Comparison of ENCODE assay signal across 8 mouse cellular contexts in the genomic region with DNA sequence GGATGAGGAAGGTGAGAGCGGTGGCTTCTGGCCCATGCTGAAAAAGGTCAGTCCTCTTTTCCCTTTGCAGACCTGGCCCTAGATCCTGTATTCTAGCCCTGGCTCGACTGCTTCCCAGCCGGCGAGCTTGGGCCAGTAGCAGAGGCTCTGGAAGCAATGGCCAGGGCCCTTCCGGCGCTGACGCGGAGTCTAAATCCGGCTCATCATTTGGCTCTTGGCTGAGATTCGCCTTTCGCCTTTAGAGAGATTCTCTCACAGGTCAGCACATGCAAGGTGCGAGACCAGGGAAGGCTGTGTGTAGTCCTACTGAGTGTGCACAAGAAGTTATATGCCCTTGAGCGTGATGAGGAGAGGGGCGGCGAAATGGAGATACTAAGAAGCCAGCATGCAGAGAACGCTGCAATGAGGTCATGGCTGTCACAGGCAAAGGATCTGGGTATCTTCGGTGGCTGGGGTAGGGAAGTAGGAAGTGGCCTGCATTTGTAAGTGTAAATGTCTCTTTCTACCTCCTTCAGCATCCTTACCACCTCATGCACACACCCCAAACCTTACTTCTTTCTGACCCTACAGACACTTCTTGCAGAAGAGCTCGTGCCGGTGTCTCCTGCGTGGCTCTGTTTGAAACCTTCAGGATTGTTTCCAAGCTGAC. TPM values are rescaled to one million over a fixed set of nuclear protein-coding genes. Genes with fewer than 3 reads are reported as not detected.
DNase-seq lines count a peak whose midpoint lies in the region; ATAC-seq lines count a peak whose summit lies in the region.

No protein-coding gene starts in this region.

- peak overlapping the region; percentile 66 for H3K9ac ChIP-seq in forebrain, embryonic 14.5 days (ENCODE audit: low read length)
- peak overlapping the region; percentile 60 for H3K9ac ChIP-seq in limb, embryonic 13.5 days
- peak overlapping the region; percentile 43 for H3K9ac ChIP-seq in midbrain, embryonic 16.5 days (ENCODE audit: low read depth, low read length)

- peak; percentile 66 for ATAC-seq in cerebellum, adult (ENCODE audit: insufficient number of reproducible peaks, low FRiP score, low TSS enrichment)
- ATAC-seq in forebrain, embryonic 14.5 days: no peak; the same call in 1 of the 2 replicates
- ATAC-seq in limb, embryonic 13.5 days (ENCODE audit: low FRiP score, low read depth): no peak; the same call in none of the 2 replicates
- ATAC-seq in midbrain, embryonic 16.5 days: peak; percentile 12; the same call in 1 of the 2 replicates

- H3K27ac ChIP-seq in forebrain, embryonic 14.5 days (ENCODE audit: low read depth, low read length): no peak overlapping the region
- H3K27ac ChIP-seq in limb, embryonic 13.5 days: peak overlapping the region; percentile 6; the same call in 1 of the 2 replicates
- H3K27ac ChIP-seq in midbrain, embryonic 16.5 days (ENCODE audit: low read length): no peak overlapping the region

- H3K36me3 ChIP-seq in forebrain, embryonic 14.5 days (ENCODE audit: control insufficient read depth, insufficient read depth, low read length): no peaks in the 10 kb centered on the region
- H3K36me3 ChIP-seq in limb, embryonic 13.5 days: no peaks in the 10 kb centered on the region
- no peaks in the 10 kb centered on the region for H3K36me3 ChIP-seq in midbrain, embryonic 16.5 days (ENCODE audit: control insufficient read depth, insufficient read depth, low read length)

- 6% methylated on average over 20 of the region's 20 CpGs for WGBS in forebrain, embryonic 14.5 days
- WGBS in limb, embryonic 13.5 days: 4% methylated on average over 20 of the region's 20 CpGs
- 3% methylated on average over 20 of the region's 20 CpGs for WGBS in midbrain, embryonic 16.5 days

- H3K4me1 ChIP-seq in forebrain, embryonic 14.5 days (ENCODE audit: control insufficient read depth, insufficient read depth, low read length): peaks cover 7% of the 10 kb centered on the region; the same call in 1 of the 2 replicates
- peaks cover 32% of the 10 kb centered on the region for H3K4me1 ChIP-seq in limb, embryonic 13.5 days
- peaks cover 26% of the 10 kb centered on the region for H3K4me1 ChIP-seq in midbrain, embryonic 16.5 days (ENCODE audit: control insufficient read depth, insufficient read depth, low read length)

- no peaks in the 10 kb centered on the region for H3K9me3 ChIP-seq in forebrain, embryonic 14.5 days (replicated peaks; ENCODE audit: control insufficient read depth, low read length)
- no peaks in the 10 kb centered on the region for H3K9me3 ChIP-seq in limb, embryonic 13.5 days
- no peaks in the 10 kb centered on the region for H3K9me3 ChIP-seq in midbrain, embryonic 16.5 days (replicated peaks; ENCODE audit: control insufficient read depth, low read length, poor library complexity, severe bottlenecking)

- peak overlapping the region; percentile 51 for H3K4me3 ChIP-seq in forebrain, embryonic 14.5 days (ENCODE audit: low read depth, low read length)
- H3K4me3 ChIP-seq in limb, embryonic 13.5 days: peak overlapping the region; percentile 82
- peak overlapping the region; percentile 48 for H3K4me3 ChIP-seq in midbrain, embryonic 16.5 days (ENCODE audit: low read depth, low read length)

- H3K4me2 ChIP-seq in forebrain, embryonic 14.5 days (ENCODE audit: low read length): peak overlapping the region; percentile 90
- H3K4me2 ChIP-seq in limb, embryonic 13.5 days (replicated peaks): peak overlapping the region; percentile 83
- H3K4me2 ChIP-seq in midbrain, embryonic 16.5 days (ENCODE audit: low read length): peak overlapping the region; percentile 98

- peaks cover 22% of the 10 kb centered on the region for H3K27me3 ChIP-seq in forebrain, embryonic 14.5 days (replicated peaks; ENCODE audit: control insufficient read depth, insufficient read depth, low read length)
- peaks cover 26% of the 10 kb centered on the region for H3K27me3 ChIP-seq in limb, embryonic 13.5 days
- H3K27me3 ChIP-seq in midbrain, embryonic 16.5 days (ENCODE audit: control insufficient read depth, insufficient read depth, low read depth, low read length): peaks cover 52% of the 10 kb centered on the region

- DNase-seq in ES-CJ7 (ENCODE audit: low read depth, low spot score): peak; percentile 17
- DNase-seq in forebrain, embryonic 14.5 days (ENCODE audit: low spot score): no peak
- DNase-seq in heart, postnatal 4 days: peak; percentile 73
- no peak for DNase-seq in right cerebral cortex, postnatal 4 days
- DNase-seq in spleen, postnatal 10 days (ENCODE audit: low spot score in 2 of 2): no peak

RNA-seq across cellular contexts. Expression of a gene that starts 0.6 kb away (rescaled TPM):
- polyA plus RNA-seq in forebrain, embryonic 14.5 days (2014; fragmentation: Nextera tagmentation; extraction: Ambion mirVana): 8.5 and 9.4 TPM in 2 replicates
- 10 to 100 TPM; 49.5 to 51.6 TPM for total RNA-seq in heart, postnatal 4 days (2021)
- 75.4 and 83.3 TPM in 2 replicates for polyA plus RNA-seq in limb, embryonic 13.5 days (2015; fragmentation: Nextera tagmentation; extraction: Ambion mirVana)
- polyA plus RNA-seq in midbrain, embryonic 16.5 days (2015; fragmentation: Nextera tagmentation; extraction: Ambion mirVana): 2.5 and 3.7 TPM in 2 replicates

Comparison
In these comparisons a context has a peak if more than half of its experiments do, and no peak if none do; other contexts are left out.
1. DNase-seq: peak in ES-CJ7 (single experiment) and heart, postnatal 4 days (single experiment); none in forebrain, embryonic 14.5 days (single experiment), right cerebral cortex, postnatal 4 days (single experiment) and spleen, postnatal 10 days (0 of 2).
2. ATAC-seq: peak in cerebellum, adult (single experiment) and midbrain, embryonic 16.5 days (single experiment); none in forebrain, embryonic 14.5 days (single experiment) and limb, embryonic 13.5 days (single experiment).
3. Peak in every context shown above with its lines, with median percentiles within 50 percentile points of each other: H3K4me2 ChIP-seq, H3K4me3 ChIP-seq and H3K9ac ChIP-seq.